Mouse (Mus musculus) spleen, adult 2 months (tissue): ENCODE results near the gene Zfp981. TPM values are rescaled to one million over a fixed set of nuclear protein-coding genes. Genes with fewer than 3 reads are reported as not detected.
"Not testable (repeated sequence)": the region's sequence is repeated elsewhere in the genome, so short reads cannot be mapped to it uniquely, and the experiment has no call there.

ENCODE experiments used
- DNase-seq, 2 experiments: peaks; one replicate each; pipeline versions ENCODE4 v3.0.0 to v3.0.0-alpha.2; 2012 to 2021; ENCODE audit warnings: low spot score in 2 of 2, low read depth in 1 of 2
- H3K27ac ChIP-seq: fragments of 200-500 bp; 2 replicates; pipeline ENCODE4 v1.5.1; 2012; ENCODE audit warnings: low read length, inconsistent platforms; ENCODE audit not compliant: insufficient read depth
- H3K27me3 ChIP-seq: fragments of 200-500 bp; 2 replicates; pipeline ENCODE4 v1.6.1; 2012; ENCODE audit warnings: mild to moderate bottlenecking, moderate library complexity, low read length, inconsistent platforms; ENCODE audit not compliant: control insufficient read depth, insufficient read depth
- H3K36me3 ChIP-seq: fragments of 200-500 bp; 2 replicates; pipeline ENCODE4 v1.6.1; 2012; ENCODE audit warnings: mild to moderate bottlenecking, low read length, inconsistent platforms; ENCODE audit not compliant: control insufficient read depth, insufficient read depth
- H3K4me1 ChIP-seq: fragments of 200-500 bp; 2 replicates; pipeline ENCODE4 v1.6.1; 2011; ENCODE audit warnings: inconsistent platforms; ENCODE audit not compliant: control insufficient read depth, insufficient read depth, insufficient read length
- H3K4me3 ChIP-seq: fragments of 200-500 bp; 2 replicates; pipeline ENCODE4 v1.5.1; 2011; ENCODE audit warnings: mild to moderate bottlenecking, inconsistent platforms; ENCODE audit not compliant: insufficient read depth, insufficient read length; ENCODE audit errors: extremely low read depth
- CTCF ChIP-seq: fragments of 200-500 bp; IDR thresholded peaks from 2 replicates; pipeline ENCODE4 v1.5.1; 2011; ENCODE audit warnings: mild to moderate bottlenecking, inconsistent platforms; ENCODE audit not compliant: insufficient read depth, insufficient read length, insufficient replicate concordance; ENCODE audit errors: extremely low read depth
- POLR2A ChIP-seq: fragments of 200-500 bp; IDR thresholded peaks from 2 replicates; pipeline ENCODE4 v1.6.1; 2011; ENCODE audit warnings: low read depth, low read length, inconsistent platforms
- WGBS: fragments of 180-500 bp; shearing (Covaris S2); methylation state at CpG from one replicate; pipeline ENCODE4 v1.1.7; 2018; 5-methylcytosine and 5-hydroxymethylcytosine counted together
- polyA plus RNA-seq: library from polyadenylated mRNA; depleted of rRNA; stranded (reverse); fragments of >200 nt; gene quantifications from 2 replicates; pipeline ENCODE4 v1.2.3, GENCODE M21; 2012

Gene Zfp981
- polyA plus RNA-seq, 1 experiment, result not detected

DNA sequence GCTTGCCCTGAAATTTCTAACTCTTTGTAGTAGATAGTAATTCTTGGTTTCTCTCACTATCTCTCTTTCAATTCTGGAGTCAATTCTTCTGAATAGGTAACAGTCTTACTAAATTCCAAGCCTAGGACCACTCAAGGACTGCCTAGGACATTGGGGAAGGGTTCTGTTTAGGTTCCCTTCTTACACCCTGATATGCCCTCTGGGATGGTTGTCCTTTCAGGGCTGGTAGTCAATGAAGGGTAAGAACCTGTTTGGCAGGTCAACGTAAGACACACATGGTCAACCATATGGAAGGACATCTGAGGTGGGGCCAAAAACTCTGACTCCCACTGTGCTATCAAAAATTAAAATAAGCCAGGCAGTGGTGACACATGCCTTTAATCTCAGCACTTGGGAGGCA, 9.0 kb upstream of the Zfp981 start:
- Histone ChIP-seq H3K4me1 (no peaks in the 10 kb centered on the region), H3K27ac (no peak overlapping the region), H3K4me3 (no peak overlapping the region), H3K27me3 (no peaks in the 10 kb centered on the region), H3K36me3 (no peaks in the 10 kb centered on the region)
- DNase-seq, result no peak
- TF ChIP-seq CTCF (no peak), POLR2A (no peak)
- WGBS, result 45% methylated on average over 1 of the region's 1 CpGs

DNA sequence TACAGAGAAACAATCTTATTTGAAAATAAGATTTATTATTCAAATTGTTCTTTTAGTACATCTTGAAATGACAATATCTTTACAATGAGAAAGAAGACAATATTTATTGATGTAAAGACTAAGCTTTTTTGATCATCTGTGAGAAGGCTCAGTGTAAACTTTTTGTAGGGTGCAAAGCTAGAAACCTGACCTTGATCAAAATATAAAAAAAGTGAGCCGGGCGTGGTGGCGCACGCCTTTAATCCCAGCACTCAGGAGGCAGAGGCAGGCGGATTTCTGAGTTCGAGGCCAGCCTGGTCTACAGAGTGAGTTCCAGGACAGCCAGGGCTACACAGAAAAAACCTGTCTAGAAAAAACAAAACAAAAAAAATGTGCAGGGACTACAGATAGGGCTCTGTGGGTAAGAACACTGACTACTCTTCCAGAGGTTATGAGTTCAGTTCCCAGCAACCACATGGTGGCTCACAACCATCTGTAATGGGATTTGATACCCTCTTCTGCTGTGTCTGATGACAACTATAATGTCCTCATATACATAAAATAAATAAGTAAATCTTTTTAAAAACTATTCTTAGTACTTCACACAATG, 8.4 kb upstream of the Zfp981 start:
- not testable (repeated sequence) for H3K27me3 ChIP-seq, H3K27ac ChIP-seq, DNase-seq, H3K4me1 ChIP-seq, H3K4me3 ChIP-seq, H3K36me3 ChIP-seq
- 88% methylated on average over 6 of the region's 6 CpGs for WGBS

DNA sequence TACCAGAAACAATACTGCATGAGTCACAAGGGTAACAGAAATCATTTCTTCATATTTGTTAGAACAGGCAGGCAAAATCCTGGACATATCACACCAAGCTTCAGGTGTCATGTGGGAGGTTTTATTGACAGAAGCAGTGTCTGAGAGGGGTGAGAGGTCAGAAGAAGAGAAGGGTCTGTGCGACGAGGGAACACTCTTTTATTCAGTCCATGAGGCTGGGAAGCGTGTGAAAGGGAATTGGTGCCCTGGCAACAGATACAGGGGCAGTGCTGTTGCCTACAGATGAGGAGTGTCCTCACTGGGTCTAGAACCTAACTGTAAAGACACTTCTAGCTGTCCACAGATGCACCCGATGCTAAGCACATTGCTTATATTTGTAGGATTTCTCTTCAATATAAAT, 6.8 kb upstream of the Zfp981 start:
- Histone ChIP-seq H3K4me3 (no peak overlapping the region), H3K36me3 (no peaks in the 10 kb centered on the region), H3K27ac (no peak overlapping the region), H3K4me1 (no peaks in the 10 kb centered on the region), H3K27me3 (no peaks in the 10 kb centered on the region)
- DNase-seq, result no peak
- WGBS, result 68% methylated on average over 4 of the region's 4 CpGs
- TF ChIP-seq POLR2A (no peak), CTCF (no peak)

DNA sequence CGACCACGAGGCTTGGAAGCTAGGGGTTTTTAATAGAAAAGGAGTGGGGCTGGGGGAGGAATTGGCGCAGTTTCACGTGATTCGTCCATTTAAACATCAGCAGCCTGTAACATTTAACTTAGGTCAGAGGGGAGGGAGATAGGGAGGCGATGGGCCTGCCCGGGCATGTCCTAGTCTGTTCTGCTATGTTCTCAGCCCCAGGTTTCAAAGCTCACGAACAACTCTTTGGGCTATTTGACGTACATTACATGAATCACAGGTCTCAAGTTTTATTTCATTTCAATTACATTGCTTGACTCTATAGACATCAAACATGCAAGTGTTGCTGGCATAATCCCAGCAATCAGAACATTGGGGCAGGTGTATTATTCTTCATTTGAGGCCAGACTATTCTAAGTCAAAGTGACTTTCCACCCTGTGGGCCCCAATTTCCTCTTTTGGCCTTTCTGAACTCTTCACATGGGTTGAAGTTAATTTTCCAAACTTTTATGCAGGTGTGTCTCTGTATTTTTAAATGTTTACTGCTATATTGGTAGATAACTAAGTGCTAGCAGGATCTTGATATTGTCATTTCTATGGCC, 4.0 kb upstream of the Zfp981 start:
- 81% methylated on average over 9 of the region's 9 CpGs for WGBS

DNA sequence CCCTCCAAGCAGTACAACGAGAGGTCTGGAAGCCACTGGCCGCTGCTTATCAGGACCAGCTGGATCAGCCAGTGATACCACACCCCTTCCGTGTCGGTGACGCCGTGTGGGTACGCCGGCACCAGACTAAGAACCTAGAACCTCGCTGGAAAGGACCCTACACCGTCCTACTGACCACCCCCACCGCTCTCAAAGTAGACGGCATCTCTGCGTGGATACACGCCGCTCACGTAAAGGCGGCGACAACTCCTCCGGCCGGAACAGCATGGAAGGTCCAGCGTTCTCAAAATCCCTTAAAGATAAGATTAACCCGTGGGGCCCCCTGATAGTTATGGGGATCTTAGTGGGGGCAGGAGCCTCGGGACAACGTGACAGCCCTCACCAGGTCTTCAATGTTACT, 7.2 kb downstream of the Zfp981 start:
- not testable (repeated sequence) for H3K27me3 ChIP-seq, H3K27ac ChIP-seq, H3K4me3 ChIP-seq, DNase-seq, H3K4me1 ChIP-seq, H3K36me3 ChIP-seq
- 94% methylated on average over 23 of the region's 24 CpGs for WGBS

More for the DNA sequence above, 4.0 kb upstream of the Zfp981 start:
- not testable (repeated sequence) for H3K4me1 ChIP-seq, DNase-seq, H3K36me3 ChIP-seq, H3K27me3 ChIP-seq, H3K4me3 ChIP-seq, H3K27ac ChIP-seq

DNA sequence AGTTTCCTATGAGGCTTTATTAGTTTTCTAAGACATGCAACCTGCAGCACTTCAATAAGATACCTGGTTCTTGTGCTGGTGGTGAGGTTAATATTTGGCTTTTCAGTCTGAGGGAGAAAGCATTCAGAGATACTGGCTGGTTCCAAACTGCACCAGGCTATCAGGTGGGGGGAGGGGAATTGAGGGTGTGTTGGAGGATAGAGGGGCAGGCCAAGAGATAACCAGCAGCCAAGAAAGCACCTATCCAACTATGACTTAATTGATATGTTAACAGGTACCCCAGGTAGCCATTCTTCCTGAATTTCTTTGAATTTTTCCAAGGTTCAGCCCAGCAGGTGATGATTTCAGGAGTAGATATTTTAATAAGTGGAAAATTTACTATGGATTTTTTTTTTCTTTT, 10.0 kb downstream of the Zfp981 start:
- not testable (repeated sequence) for H3K27ac ChIP-seq, H3K27me3 ChIP-seq, DNase-seq, H3K4me3 ChIP-seq, H3K4me1 ChIP-seq, H3K36me3 ChIP-seq

DNA sequence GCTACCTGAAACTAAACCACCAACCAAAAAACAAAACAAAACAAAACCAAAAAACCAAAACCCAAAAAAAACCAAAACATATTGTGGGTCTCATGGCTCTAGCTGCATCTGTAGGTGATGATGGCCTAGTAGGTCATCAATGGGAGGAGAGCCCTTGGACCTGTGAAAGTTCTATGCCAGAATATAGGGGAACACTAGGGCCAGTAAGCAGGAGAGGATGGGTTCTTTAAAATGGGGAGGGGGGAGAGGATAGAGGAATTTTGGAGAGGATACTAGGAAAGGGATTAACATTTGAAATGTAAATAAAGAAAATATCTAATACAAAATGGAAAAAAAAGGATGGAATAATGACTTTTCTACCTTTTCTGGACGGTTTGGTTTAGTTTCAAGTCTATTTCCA, 14.6 kb downstream of the Zfp981 start:
- Histone ChIP-seq H3K36me3 (no peaks in the 10 kb centered on the region), H3K27me3 (no peaks in the 10 kb centered on the region), H3K27ac (no peak overlapping the region), H3K4me1 (no peaks in the 10 kb centered on the region), H3K4me3 (no peak overlapping the region)
- WGBS, result 56% methylated on average over 1 of the region's 1 CpGs
- DNase-seq, result no peak
- TF ChIP-seq POLR2A (no peak), CTCF (no peak)

DNA sequence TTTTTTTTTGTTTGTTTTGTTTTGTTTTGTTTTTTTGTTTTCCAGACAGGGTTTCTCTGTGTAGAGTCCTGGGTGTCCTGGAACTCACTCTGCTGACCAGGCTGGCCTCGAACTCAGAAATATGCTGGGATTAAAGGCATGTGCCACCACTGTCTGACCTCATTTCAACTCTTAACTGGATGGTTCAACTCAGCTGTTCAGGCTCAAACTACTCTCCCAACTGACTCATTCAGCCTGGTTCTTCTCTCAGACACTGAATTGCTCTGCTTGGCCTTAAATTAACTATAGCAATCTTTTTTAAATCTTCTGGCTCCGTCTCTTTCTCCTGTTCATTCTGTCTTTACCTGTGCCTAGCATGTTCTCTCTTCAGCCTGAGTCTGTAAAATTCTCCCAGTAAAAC, 15.3 kb downstream of the Zfp981 start:
- DNase-seq, H3K27ac ChIP-seq, H3K36me3 ChIP-seq, H3K4me1 ChIP-seq, H3K27me3 ChIP-seq, H3K4me3 ChIP-seq: not testable (repeated sequence)
- 64% methylated on average over 2 of the region's 2 CpGs for WGBS
